Mouse (Mus musculus): Measurements from ENCODE around the gene 4933405L10Rik.
A peak's percentile ranks its signal among the peaks of the same experiment; 100 is the strongest.

Gene 4933405L10Rik

DNA sequence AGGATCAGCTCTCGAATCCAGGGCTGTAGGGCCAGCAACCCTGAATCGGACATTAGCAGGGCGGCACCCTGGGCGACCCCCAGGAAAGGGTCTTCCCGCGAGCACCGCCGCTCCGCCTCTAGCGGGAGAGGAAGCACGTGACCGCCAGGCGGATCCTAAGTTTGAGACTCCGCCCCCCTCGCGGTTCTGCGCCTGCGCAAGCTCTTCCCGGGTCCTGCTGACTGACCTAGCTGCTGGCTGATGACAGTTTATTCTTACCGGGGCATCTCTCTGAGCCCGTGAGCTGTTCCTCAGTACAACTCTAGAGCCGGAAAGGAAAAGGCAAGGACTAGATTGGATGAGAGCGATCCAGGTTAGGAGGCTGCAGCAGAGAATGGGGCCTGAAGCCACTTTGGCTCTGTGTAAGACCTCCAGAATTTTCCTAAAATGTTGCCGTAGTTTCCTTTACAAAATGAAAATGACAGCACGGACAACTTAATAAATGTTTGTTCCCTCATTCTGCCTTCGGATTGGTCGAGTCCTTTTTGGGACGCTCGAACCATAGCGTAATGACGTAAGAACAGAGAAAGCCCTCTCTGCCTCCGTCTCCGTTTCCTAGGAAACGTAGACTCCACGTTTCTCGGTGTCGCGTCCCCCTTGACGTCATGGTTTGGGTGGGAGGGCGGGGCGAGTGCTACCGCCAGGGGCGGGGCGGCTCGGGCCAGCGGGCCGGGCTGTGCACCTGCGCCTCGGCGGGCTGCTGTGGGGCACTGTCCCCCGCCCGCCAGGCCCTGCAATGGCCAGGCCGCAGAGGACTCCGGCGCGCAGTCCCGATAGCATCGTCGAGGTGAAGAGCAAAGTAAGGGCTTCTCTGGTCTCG lies 6.3 kb upstream of the 4933405L10Rik start, which contains the start of the genes Acd and Pard6a:
Gene Acd (minus strand): TSS at position 137 of the 859 bp plus-strand sequence.
Gene Pard6a (plus strand): TSS at position 183 of the 859 bp plus-strand sequence.
- peak; percentile 91 for DNase-seq (ENCODE audit: low spot score)

DNA sequence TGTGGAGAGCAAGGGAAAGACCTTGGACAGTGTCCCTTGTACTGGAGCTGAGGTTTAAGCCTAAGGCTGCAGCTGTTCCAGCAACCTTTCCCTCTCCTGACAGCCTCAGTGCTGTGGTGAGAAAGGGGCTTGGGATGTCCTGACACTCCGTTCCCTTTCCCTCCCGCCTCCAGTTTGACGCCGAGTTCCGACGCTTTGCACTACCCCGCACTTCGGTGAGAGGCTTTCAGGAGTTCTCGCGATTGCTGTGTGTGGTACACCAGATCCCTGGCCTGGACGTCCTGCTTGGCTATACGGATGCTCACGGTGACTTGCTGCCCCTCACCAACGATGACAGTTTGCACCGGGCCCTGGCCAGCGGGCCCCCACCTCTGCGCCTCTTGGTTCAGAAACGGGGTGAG lies 5.5 kb upstream of the 4933405L10Rik start:
- no peak for DNase-seq (ENCODE audit: low spot score)

DNA sequence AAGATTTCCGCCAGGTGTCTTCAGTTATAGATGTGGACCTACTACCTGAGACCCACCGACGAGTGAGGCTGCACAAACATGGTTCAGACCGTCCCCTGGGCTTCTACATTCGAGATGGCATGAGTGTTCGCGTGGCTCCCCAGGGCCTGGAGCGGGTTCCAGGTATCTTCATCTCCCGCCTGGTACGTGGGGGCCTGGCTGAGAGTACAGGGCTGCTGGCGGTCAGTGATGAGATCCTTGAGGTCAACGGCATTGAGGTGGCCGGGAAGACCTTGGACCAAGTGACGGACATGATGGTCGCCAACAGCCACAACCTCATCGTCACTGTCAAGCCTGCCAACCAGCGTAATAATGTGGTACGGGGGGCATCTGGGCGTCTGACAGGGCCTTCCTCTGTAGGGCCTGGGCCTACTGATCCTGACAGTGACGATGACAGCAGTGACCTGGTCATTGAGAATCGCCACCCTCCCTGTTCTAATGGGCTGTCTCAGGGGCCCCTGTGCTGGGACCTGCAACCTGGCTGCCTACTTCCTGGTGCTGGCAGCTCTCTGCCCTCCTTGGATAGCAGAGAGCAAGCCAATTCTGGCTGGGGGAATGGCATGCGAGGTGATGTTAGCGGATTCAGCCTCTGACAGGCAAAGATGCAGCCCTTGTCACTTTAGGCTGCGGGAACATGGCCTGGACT lies 4.6 kb upstream of the 4933405L10Rik start:
- no peak for DNase-seq (ENCODE audit: low spot score)

DNA sequence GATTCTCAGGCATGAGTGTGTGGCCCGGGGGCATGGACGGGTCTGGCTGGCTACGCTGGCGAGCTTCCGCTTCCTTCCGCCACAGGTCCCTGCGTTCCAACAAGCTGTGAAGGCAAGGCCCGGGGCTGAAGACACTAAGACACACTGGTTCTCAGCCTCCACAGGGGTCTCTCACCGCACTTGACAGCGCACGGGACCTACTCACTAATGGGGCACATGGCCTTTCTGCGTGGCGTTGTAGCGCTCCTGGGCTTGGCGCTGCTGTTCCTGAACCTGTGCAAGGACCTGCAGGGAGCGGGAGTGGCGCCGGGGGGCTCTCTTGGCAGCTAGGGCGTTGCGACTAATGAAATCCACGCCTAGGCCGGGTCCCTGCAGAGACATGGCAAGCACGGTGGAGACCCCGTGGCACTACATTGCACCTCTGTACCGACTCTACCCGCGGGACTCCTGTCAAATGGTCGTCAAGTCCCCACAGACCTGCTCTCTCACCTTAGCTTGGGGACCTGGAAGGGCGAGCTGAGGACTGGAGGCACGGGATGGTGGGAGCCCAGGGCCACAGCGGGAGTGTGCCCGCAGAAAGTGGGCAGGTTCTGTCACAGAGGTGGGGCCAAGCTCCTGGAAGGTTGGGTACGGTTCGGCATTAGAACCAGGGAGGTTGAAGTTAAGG lies 3.2 kb upstream of the 4933405L10Rik start:
- DNase-seq (ENCODE audit: low spot score): no peak

DNA sequence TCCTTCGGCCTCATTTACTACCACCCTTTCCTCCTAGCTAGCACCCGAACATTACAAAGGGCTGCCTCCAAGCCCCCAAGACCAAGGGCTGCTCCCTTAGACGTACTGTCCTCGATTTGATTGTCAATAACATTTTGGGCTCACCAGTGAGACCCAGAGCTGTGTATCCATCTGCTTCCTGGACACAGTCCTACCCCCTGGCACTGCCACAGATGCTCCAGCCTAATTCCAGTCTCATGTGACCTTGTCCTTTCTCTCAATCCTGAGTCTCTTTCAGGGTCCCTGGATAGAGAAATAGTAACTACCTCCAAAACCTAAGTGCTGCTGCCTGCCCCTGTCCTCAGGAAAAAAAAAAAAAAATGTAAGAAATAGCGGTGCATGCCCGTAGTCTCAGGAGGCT lies 2.5 kb upstream of the 4933405L10Rik start:
- no peak for DNase-seq (ENCODE audit: low spot score)

DNA sequence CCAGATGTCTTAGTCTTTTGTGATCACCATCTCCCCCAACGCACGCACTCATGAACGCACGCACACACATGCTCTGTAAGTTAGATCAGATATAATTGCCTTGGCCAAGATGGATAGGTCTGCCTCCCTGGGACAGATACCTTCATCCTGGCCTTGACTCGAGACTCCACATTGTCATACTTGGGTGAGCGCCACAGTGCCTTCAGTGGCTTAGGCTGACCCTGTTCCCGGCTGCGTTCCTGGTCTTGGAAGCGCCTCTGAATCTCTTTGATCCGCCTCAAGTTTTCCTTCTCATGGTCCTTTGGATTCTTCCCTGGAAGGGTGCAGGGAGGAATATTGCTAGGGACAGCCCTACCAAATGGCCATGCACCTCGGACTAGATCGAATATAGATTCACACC lies 1.0 kb upstream of the 4933405L10Rik start:
- DNase-seq (ENCODE audit: low spot score): no peak

DNA sequence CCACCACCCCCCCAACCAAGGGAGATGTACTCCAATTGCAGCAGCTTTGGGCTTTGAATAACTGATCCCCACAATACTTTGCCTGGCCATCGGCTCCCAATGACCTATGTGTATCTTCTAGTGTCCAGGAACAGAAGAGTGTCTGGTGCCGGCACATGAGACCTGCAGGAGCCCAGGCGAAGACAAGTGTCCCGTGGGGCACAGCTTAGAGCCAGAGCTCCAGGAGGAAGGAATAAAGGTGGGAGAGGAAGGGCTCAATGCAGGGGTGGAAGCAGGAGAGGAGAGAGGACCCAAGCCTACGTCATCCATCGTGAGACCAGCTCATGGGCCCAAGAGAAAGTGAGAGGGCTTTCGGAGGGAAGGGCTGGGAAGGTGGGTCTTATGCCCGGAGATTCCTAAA lies 1.2 kb downstream of the 4933405L10Rik start:
- no peak for DNase-seq (ENCODE audit: low spot score)

DNA sequence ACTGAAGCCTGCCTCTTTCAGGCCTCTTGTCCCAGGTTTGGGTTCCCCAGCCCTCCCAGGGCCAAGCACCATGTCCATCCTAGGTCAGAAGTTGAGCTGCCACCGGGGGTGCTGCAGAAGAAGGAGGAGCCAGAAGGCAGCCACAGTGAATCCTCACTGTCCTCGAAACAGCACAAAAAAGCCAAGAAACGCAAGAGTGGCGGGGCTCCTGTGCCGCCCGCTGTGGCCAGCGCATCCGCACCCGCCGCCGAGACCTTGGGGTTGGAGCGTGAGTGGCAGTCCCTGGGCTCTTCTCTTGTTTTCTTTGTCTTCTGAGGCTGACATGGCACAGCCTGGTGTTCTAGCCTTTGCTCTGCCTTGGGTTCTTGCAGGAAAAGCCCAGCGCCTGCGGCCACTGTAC lies 1.9 kb downstream of the 4933405L10Rik start:
- no peak for DNase-seq (ENCODE audit: low spot score)

DNA sequence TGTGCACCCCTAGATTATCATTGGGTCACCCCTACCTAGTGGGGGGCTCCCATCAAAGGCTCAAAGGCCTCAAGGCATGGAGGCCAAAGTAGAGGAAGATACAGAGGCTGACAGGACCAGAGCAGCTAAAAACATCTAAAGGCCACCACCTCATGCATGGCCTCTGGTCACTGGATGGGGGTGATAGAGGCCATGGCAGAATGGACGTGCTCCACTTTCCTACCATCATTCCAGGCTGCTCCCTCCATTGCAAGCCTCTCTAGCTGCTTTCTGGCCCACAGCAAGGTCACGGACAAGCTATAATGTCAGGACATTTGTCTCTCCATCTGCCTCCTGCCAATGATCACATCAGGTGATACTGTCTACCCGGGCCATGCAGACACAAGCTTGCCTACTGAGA lies 4.8 kb downstream of the 4933405L10Rik start:
- DNase-seq (ENCODE audit: low spot score): no peak

DNA sequence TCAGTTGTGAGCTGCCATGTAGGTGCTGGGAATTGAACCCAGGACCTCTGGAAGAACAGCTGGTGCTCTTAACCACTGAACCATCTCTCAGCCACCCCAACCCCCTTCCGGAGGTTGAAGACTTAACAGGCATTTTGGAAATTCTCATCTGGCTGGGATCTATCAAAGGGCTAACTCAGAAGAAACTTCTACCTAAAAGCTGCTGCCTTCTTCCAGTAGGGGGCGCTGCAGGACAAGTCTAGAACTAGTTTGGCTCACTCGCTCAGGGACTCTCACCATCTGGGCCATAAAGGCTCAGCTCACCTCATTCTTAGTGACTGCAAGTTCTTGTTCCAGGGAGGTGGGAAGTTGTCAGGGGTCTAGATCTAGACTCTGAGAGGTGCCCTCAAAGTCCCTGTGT lies 6.7 kb downstream of the 4933405L10Rik start:
- peak; percentile 86 for DNase-seq (ENCODE audit: low spot score)

DNA sequence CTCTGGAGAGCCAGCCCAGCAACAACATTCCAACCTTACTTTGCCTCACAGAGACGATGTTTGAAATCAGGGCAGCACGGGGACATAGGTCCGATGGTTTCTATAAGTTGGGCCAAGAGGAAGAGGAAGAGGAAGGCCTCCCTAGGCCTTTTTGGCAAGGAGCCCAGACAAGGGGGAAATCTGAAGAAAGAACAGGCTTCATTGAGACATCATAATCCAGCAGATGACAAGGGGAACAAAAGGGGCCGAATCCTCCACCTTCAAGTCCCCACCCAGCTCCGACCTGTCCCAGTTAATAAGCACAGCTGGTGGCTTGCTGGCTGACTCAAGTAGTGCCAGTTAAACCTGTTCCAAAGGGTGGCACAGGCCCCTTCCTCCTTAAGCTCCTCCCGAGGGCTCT lies 7.6 kb downstream of the 4933405L10Rik start:
- no peak for DNase-seq (ENCODE audit: low spot score)

DNA sequence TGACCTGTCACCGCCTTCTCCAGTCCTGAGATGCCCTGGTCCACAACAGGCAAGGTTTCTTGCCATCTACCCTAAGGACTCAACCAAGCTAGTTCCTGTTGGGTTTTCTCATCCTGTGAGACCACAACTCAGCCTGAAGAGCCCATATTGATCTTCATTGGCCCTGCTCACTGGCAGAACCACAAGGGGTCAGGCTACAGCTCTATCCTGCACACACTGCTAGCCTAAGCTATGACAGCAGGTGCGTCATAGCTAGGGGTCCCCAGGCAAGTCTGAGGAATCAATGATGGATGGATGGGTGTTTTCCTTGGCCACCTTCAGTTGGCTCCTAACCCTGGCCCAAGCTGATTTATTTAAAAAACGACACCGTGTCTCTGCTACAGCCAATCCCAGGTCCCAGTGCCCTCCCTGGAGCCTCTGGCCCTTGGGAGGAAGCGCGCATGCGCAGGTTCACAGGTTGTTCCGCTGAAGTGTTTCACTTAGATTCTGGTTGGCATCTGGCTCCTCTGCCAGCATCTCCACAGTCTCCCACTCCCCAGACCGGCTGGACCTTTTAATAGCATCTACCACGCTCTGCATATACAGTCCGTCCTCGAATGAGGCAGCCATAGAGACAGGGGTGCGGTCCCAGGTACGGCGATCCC lies 9.0 kb downstream of the 4933405L10Rik start:
- no peak for DNase-seq (ENCODE audit: low spot score)

DNA sequence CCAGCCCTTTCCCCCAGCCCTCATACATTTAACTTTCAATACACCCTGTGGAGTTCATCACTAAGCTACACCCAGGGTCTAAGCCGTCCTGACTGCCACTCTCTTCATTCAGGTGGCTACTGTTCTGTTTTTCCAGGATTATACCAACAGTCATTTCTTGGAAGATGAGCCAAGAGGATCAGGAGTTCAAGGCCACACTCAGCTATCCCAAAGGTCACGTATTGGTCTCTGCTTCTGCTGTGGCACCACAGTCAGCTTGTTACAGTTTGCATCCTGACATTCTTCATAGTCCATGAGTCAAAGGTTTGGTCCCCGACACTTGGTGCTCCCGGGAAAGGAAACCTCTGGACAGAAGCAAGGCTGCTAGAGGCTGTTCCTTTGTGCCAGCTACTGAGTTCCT lies 12.2 kb downstream of the 4933405L10Rik start:
- DNase-seq (ENCODE audit: low spot score): no peak

DNA sequence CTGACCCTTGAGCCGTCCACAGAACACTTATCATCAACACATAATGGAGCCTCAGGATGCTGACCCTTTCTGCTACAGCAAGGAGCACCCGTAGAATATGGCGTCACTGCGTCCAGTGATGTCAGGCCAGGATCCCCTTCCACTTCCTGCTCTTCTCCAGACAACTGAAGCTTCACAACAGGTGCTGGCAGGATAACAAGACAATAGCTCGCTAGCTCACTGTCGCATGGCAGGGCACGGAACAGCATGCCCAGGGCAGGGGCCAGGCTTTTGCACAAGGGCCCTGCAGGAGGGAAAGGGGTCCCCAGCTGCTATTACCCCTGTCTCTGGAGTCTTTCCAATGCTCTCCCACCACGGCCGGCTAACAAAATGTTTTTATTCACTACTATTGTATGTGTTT lies 15.4 kb downstream of the 4933405L10Rik start:
- DNase-seq (ENCODE audit: low spot score): no peak

DNA sequence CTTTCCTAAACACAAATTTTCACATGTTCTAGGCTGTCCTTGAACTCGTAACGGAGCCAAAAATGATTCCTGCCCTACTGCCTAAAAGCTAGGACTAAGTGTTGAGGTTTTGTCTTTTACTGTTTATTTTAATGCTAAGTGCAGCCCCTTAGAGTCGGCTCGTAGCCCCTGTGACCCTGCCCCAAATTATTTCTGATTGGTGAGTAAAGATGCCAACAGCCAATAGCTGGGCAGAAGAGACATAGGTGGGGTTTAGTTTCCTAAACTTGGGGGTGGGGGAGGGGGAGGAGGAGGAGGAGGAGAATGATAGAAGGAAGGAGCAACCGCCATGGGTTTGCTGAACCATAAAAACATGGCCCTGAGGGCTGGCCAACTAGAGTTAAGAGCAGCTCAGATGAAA lies 18.3 kb downstream of the 4933405L10Rik start:
- no peak for DNase-seq (ENCODE audit: low spot score)

DNA sequence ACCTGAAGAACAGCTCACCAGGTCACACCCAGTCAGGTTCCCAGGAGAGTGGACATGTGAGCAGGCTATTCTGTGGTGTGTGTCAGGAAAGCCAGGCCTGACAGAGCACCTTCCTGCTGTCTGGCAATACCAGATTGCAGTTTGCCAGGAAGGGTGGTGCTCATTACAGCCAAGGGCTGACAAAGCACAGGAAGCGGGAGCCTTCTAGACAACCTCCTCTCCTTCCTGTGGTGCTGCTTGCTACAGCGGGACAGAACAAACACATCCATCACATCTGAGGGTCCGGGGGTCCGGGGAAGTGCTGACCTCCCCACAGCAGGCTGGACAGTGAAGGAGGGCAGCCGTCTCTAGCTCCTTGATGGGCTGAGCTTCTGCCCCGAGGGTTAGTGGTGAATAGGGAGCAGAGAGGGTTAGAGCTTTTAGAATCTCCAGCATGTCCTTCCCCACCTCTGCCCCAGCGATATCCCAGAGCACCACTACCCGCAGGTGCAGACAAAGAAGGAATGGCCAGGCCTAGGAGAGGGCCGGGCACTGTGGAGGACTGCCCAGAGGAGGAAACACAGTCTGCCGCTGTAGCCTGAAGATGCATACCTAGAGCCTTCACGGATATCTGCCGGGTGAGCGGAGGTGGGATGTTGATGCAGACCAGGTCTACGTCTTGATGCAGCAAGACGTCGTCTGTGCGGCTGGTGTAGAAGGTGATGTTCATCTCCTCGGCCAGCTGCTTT lies 20.1 kb downstream of the 4933405L10Rik start:
- DNase-seq (ENCODE audit: low spot score): peak; percentile 61

DNA sequence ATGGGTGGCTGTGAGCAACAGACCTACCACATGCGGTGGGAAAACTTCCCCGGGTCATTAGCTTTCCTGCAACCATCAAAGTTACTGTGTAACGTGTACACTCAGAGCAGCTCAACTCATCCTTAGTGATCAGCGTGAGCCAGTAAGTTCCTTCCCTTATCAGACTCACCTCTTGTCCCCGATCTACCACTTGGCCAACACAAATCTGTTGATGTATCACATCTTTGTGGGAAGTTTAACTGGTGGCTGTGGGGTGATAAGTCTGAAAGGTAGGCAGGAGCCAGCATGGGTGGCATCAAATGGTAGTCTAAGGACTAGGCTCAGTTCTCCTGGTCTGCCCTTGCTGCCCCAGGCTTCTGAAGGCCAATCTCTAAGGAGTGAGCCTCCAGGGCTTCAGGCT lies 24.7 kb downstream of the 4933405L10Rik start:
- DNase-seq (ENCODE audit: low spot score): no peak

DNA sequence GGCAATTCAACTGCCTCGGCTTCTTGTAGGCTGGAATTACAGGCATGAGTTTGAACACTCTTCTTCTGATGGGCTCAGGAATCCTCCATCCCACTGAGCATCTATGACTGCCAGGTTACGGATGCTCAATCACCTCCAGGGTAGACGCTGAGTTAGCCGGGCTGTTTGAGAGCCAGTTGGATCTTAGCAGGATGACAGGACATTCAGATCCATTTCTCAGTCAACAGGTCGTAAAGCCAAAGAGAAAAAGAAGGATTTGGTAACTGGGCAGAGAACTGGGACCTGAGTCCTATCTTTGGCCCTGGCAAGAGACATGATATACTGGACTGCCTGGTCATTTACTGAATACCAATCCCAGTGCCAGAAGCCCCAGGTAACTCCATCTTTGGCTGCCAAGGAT lies 31.8 kb downstream of the 4933405L10Rik start:
- DNase-seq (ENCODE audit: low spot score): no peak

DNA sequence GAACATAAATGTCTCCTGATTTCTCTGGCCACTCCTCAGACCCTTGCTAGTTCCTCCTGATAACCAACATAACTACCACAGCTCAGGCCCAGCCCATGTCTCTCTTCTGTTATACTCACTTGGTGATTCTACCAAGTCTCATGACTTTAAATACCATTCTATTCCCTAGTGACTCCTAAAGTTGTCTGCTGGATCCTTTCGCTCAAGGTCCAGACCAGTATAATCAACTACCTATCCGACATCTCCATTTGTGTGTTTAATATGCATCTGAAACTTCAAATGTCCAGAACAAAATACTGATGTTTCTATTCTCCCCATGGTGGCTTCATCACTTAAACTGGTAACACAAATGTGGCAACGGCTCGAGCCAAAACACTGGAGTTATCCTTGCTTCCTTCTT lies 35.8 kb downstream of the 4933405L10Rik start:
- DNase-seq (ENCODE audit: low spot score): no peak

DNA sequence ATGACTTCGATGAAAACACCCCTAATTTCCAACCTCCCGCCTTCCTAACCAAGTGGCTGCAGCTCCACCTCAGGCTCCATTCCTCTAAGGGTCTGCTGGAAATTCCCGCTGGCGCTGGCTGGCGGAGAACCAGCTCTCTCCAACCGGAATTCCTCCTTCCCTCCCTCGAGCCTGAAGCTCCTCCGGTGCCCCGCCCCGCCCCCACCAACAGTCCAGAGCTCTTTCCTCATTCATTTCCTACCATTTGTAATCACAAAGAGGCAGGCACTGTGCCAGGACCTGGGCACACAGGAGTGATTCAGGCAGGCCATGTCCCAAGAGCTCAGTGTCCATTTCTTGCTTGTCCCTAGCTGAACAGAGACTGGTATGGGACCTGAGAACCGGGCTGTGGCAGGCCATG lies 43.2 kb downstream of the 4933405L10Rik start:
- no peak for DNase-seq (ENCODE audit: low spot score)

DNA sequence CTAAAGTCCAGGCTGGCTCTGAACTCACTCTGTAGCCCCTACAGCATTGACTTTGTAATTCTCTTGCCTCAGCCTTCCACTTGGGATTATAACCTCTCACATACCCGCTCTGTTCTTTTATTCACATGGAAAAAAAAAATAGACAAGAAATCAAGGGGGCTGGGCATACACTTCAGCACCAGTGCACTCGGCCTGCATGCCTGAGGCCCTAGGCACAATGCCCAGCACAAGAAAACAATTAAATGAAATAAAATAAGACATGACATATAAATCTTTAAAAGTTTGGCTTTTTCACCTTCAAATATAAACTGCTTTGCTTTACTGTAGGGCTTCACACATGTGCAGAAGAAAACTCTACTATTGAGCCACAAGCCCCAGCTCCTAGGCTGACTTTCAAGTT lies 46.5 kb downstream of the 4933405L10Rik start:
- DNase-seq (ENCODE audit: low spot score): no peak

DNA sequence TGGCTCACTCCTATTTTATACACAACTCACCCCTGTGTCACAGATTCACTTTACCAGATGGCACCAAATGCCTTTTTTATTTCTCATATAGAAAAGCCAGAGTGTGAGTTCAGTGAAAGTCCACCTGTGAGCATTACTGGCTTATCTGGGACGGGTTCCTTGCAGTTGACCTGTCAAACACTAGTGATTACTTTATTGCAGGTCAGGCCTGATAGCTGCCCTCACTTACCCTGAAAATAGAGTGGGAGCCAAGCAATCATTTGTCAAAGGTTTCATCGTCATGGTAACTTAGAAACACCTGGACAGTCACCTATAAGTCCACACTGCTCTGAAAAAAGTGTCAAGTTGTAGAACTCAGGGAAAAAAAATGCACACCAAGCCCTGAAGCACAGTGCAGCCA lies 47.2 kb downstream of the 4933405L10Rik start:
- DNase-seq (ENCODE audit: low spot score): no peak
